Mouse (Mus musculus): Measurements from ENCODE around the gene Acp1.

DNA sequence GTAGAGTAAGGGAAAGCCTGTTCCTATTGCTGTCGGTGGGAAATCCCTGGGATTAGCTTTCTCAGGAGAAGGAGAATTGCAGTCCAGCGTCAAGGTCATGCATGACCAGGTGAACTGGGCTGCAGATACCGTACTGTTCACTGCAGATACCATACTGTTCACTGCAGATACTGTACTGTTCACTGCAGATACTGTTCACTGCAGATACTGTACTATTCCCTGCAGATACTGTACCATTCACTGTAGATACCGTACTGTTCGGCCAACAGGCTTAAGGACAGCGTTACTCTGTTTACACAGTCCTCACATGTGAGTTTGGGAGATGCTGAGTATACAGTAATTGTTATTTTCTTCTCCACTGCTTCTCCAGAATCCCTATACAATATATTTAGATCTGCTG lies 16.8 kb upstream of the Acp1 start:
- TF ChIP-seq CTCF (IDR thresholded peaks at IDR 0.05; ENCODE audit: low read depth) (no peak), EP300 (IDR thresholded peaks at IDR 0.05; ENCODE audit: low read depth) (no peak)
